Mouse (Mus musculus) C2C12 (cell line): ENCODE measurements around the gene Bcor.

Experiments
- CEBPB ChIP-seq: IDR thresholded peaks from one replicate; pipeline ENCODE4 v1.6.1; 2011; ENCODE audit warnings: low read depth, mild to moderate bottlenecking, control low read depth, moderate library complexity
- CTCF ChIP-seq: IDR thresholded peaks from one replicate; pipeline ENCODE4 v1.5.1; 2011; ENCODE audit not compliant: control insufficient read depth, insufficient read depth, insufficient read length
- FOSL1 ChIP-seq: IDR thresholded peaks from one replicate; pipeline ENCODE4 v1.8.0; 2011; ENCODE audit warnings: mild to moderate bottlenecking, low read length; ENCODE audit not compliant: poor library complexity, insufficient read depth, severe bottlenecking
- MAX ChIP-seq: IDR thresholded peaks from one replicate; pipeline ENCODE4 v1.6.1; 2011; ENCODE audit warnings: mild to moderate bottlenecking, control low read depth
- MYOD1 ChIP-seq: IDR thresholded peaks from one replicate; pipeline ENCODE4 v1.6.1; 2011; ENCODE audit warnings: low read depth; ENCODE audit not compliant: control insufficient read depth, insufficient read length
- MYOG ChIP-seq: IDR thresholded peaks from one replicate; pipeline ENCODE4 v1.6.1; 2011; ENCODE audit not compliant: control insufficient read depth, insufficient read length; ENCODE audit errors: extremely low read depth
- USF1 ChIP-seq: IDR thresholded peaks from one replicate; pipeline ENCODE4 v1.6.1; 2011; ENCODE audit warnings: low read depth, mild to moderate bottlenecking, control low read depth, moderate library complexity

DNA sequence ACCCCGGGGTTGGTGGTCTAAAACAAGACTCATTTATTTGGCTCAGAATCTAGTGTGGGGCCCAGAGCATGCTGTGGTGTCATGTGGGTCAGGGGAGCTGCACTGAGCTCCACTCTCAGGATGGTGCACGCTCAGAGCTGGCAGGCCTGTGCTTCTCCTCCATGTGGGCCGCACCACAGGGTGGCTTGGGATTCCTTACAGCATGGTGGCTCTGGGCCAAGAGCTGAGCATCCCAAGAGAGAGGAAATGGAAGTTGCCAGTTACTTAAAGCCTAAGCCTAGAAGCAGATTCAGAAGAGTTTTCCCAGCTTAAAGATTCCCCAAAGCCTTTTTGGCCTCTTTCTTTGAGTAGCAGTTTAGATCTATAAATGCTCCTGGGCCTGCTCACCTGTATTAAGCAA, 151.1 kb downstream of the Bcor start:
- TF ChIP-seq CTCF (no peak), CEBPB (no peak), MAX (no peak), USF1 (no peak), MYOD1 (no peak), MYOG (no peak), FOSL1 (no peak)
